Mouse (Mus musculus) G1E (cell line): ENCODE data around the gene Eva1a.

ENCODE experiments used
- CTCF ChIP-seq: IDR thresholded peaks from 2 replicates; pipeline ENCODE4 v1.5.1; 2012; ENCODE audit warnings: low read depth, low read length, inconsistent platforms, mixed read lengths
- GATA1 ChIP-seq: IDR thresholded peaks from 2 replicates; pipeline ENCODE4 v1.6.1; 2012; ENCODE audit warnings: borderline replicate concordance, low read length, inconsistent platforms, mixed read lengths
- GATA2 ChIP-seq: IDR thresholded peaks from 2 replicates; pipeline ENCODE4 v1.6.1; 2012; ENCODE audit warnings: low read depth, low read length, inconsistent platforms, borderline replicate concordance
- POLR2AphosphoS5 ChIP-seq: IDR thresholded peaks from 2 replicates; pipeline ENCODE4 v1.6.1; 2012; ENCODE audit warnings: low read depth, low read length, inconsistent platforms; ENCODE audit not compliant: insufficient replicate concordance
- TAL1 ChIP-seq: conservative IDR thresholded peaks from 2 replicates; pipeline ENCODE4 v1.6.1; 2012; ENCODE audit warnings: low read depth, low read length, inconsistent platforms, mixed read lengths

GRCm38 (mm10) chr6:82051569-82051968, 10.7 kb downstream of the Eva1a start:
- no peak for TF ChIP-seq CTCF
- TF ChIP-seq GATA1 = no peak
- no peak for TF ChIP-seq TAL1
- no peak for TF ChIP-seq GATA2
- no peak for TF ChIP-seq POLR2AphosphoS5
